Mouse (Mus musculus) left cerebral cortex, adult 9 months (tissue): ENCODE data around the gene Creb3l2.

Experiments
- DNase-seq, 2 experiments: peaks; one replicate each; pipeline ENCODE4 v3.0.0; 2022; ENCODE audit warnings: low spot score in 2 of 2

Creb3l2 gene

DNA sequence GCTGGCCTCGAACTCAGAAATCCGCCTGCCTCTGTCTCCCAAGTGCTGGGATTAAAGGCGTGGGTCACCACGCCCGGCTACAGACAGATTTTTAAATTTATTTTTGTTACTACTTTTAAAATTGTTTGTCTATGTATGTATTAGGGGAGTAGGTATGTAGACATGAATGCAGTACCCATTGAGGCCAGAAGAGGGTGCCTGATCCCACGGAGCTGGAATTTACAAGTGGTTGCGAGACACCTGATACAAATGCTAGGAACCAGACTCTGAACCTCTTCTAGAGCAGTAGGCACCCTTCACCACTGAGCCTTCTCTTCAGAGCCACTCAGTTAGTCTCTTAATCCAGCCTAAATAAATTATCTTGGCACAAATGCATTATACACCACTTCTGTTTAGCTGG, 70.6 kb downstream of the Creb3l2 start:
- no peak for DNase-seq

- DNase-seq, result no peak
Observed at GRCm38 (mm10) chr6:37370566-37370965, 71.4 kb downstream of the Creb3l2 start.

GRCm38 (mm10) chr6:37369750-37370149, 72.2 kb downstream of the Creb3l2 start:
- no peak for DNase-seq

- no peak for DNase-seq
Observed at GRCm38 (mm10) chr6:37368281-37368680, 73.7 kb downstream of the Creb3l2 start.

GRCm38 (mm10) chr6:37366991-37367390, 75.0 kb downstream of the Creb3l2 start:
- no peak for DNase-seq

DNA sequence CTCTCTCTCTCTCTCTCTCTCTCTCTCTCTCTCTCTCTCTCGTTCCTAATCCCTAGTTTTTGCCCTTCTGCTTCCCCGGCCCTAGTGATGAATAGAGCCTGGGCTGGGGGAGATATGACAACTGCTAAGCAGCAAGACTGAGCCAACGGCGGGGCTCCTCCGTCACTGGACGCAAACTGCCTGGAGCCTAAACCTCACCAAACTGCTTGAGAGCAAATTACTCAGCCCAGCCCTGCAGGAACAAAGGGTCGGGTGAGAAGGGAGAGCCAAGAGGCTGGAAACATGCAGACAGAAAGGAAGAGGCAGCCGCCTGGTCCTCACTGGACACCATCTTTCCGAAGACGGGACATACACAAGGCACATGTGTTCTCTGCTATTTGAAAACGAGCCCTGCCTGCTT, 76.8 kb downstream of the Creb3l2 start:
- DNase-seq, result no peak

DNA sequence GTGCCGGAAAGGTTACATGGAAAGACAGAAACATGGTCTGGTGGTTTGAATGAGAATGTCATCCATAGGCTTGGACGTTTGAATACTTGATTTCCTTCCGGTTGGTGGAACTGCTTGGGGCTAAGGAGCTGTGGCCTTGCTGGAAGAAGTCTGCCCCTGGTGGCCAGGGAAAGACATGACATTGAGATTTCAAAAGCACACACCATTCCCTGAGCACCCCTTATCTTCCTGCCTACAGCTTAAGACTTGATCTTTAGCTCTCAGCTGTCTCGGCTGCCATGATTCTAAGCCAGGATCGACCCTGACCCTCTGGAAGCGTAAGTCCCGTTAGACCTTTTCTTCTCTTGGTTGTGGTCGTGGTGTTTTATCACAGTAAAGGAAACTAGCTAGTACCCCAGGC, 77.6 kb downstream of the Creb3l2 start:
- DNase-seq, result no peak

- DNase-seq, result no peak
Observed at GRCm38 (mm10) chr6:37360813-37361385, 81.0 kb downstream of the Creb3l2 start.

GRCm38 (mm10) chr6:37354449-37355179, 87.3 kb downstream of the Creb3l2 start:
- DNase-seq, result peak in 1 of 2 experiments; percentile 72

DNA sequence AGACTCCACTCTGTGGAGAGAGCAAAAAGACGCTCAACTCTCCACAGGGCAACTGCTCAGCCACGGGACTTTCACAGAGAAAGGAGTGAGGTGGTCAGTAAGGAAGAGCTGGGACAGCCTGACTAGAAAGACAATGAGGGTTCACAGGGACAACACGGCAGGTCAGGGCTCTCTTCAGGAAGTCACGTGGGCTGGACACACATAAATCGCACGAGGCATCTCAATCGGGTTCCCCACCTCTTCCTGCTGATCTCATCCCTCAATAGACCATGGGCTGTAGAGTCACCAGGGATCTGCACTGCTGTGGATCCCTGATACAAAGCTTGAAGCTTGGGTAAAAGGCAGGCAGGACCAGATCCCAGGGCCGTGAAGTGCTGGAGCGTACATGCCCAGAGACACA, 88.3 kb downstream of the Creb3l2 start:
- no peak for DNase-seq

- peak in 1 of 2 experiments; percentile 58 for DNase-seq
Observed at GRCm38 (mm10) chr6:37351731-37352380, 90.1 kb downstream of the Creb3l2 start.

GRCm38 (mm10) chr6:37350315-37350714, 91.6 kb downstream of the Creb3l2 start:
- DNase-seq, result no peak

DNA sequence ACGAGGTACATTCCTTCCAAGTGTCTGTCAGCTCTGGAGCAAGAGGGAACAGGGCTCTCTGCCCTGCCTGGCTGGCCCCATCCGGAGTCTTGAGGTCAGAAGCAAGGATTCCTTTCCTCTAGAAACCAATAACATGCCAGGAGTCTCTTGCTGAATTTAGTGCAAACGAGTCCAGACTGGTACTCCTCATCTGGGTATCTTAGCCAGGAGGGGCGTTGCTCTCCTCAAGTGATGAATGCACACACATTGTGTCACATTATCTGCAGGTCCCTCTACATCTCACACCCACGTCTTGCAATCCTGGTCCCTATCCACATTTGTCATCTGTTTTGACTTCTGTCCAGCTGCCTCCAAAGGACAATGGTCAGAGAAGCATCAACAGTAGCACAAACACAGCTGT, 94.3 kb downstream of the Creb3l2 start:
- DNase-seq, result no peak

- DNase-seq, result no peak
Observed at GRCm38 (mm10) chr6:37338055-37338454, 103.9 kb downstream of the Creb3l2 start.

GRCm38 (mm10) chr6:37336831-37337260, 105.1 kb downstream of the Creb3l2 start:
- DNase-seq, result no peak

- DNase-seq, result no peak
Observed at GRCm38 (mm10) chr6:37336381-37336780, 105.6 kb downstream of the Creb3l2 start.

DNA sequence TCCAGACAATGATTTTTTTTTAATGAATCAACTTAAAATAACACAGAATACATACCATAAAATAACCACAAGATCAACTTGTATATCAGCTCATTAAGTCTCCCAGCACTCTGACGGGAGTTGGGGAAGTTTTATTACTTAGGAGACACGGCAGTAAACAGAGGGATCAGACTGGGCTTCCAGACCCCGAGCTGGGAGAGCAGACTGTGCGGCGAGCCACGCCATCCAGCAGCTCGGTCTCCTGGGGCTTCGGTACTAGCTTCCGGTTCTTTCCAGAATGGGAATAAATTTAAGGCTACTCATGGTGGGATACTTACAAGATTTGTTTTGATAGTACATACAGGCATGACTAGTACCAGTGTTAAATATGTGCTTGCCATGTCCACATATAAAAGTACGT, 109.1 kb downstream of the Creb3l2 start:
- DNase-seq, result no peak

- no peak for DNase-seq
Observed at GRCm38 (mm10) chr6:37329901-37330864, 111.8 kb downstream of the Creb3l2 start.

DNA sequence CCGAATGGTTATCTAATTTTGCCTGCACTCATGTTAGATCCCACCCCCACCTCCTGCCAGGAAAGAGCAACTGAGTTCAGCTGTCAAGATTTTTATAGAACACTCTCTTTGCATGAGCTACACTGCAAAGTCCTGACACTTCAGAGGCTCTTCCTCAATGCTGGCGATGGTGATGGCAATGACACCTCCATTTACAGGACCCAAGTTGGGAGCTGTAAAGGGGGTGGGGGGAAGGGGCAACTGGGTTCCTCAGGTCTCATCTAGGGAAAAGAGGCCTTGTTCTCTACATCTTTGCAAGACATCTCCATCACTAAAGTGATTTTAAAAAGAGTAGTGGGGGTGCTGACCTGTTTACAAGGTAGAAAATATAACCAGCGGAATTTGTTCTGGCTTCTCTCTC, 112.6 kb downstream of the Creb3l2 start:
- DNase-seq, result no peak

- DNase-seq, result no peak
Observed at GRCm38 (mm10) chr6:37328671-37329070, 113.3 kb downstream of the Creb3l2 start.

GRCm38 (mm10) chr6:37327519-37327918, 114.4 kb downstream of the Creb3l2 start:
- DNase-seq, result no peak

- no peak for DNase-seq
Observed at GRCm38 (mm10) chr6:37326603-37326955, 115.4 kb downstream of the Creb3l2 start.
